Mouse (Mus musculus) neutrophil, adult 5-6 weeks (primary cell): ENCODE data around the gene Irf1. TPM values are rescaled to one million over a fixed set of nuclear protein-coding genes. Genes with fewer than 3 reads are reported as not detected.
A peak's percentile ranks its signal among the peaks of the same experiment; 100 is the strongest.

Source experiments
- ATAC-seq: fragments of 151-379, 151-347 bp; 2 replicates; pipeline ENCODE4 v1.8.0; 2017; ENCODE audit warnings: mild to moderate bottlenecking, moderate TSS enrichment; ENCODE audit not compliant: insufficient number of reproducible peaks, poor library complexity, low FRiP score, severe bottlenecking; ENCODE audit errors: extremely low read depth
- total RNA-seq: library from RNA; stranded (forward); fragments of 200-1000 nt; gene quantifications from 2 replicates; pipeline ENCODE4 v1.2.3, GENCODE M21; 2017

The Irf1 gene
- total RNA-seq, 1 experiment from 2014 or later: 358 TPM

GRCm38 (mm10) chr11:53758791-53759351 is 10.9 kb upstream of the Irf1 start:
- ATAC-seq: no peak

GRCm38 (mm10) chr11:53759545-53760406 is 10.0 kb upstream of the Irf1 start:
- no peak for ATAC-seq

- no peak for ATAC-seq
These were observed 8.5 kb upstream of the Irf1 start for GRCm38 (mm10) chr11:53761284-53761683.

- no peak for ATAC-seq
These were observed 8.0 kb upstream of the Irf1 start for GRCm38 (mm10) chr11:53761822-53762221.

GRCm38 (mm10) chr11:53762426-53762825 is 7.4 kb upstream of the Irf1 start:
- no peak for ATAC-seq

- ATAC-seq: no peak; the same call in 1 of the 2 replicates
These were observed 6.9 kb upstream of the Irf1 start for GRCm38 (mm10) chr11:53762827-53763495.

- peak; percentile 76 for ATAC-seq
These were observed 6.2 kb upstream of the Irf1 start for GRCm38 (mm10) chr11:53763496-53764140.

- ATAC-seq: no peak
These were observed 5.2 kb upstream of the Irf1 start for GRCm38 (mm10) chr11:53764581-53764980.

- ATAC-seq: no peak
These were observed 1.2 kb upstream of the Irf1 start for GRCm38 (mm10) chr11:53768422-53769184.

- no peak for ATAC-seq
These were observed 633 bp upstream of the Irf1 start for GRCm38 (mm10) chr11:53769185-53769576.

- ATAC-seq: peak; percentile 13; the same call in 1 of the 2 replicates
These were observed 444 bp downstream of the Irf1 start for GRCm38 (mm10) chr11:53770125-53770791.

- ATAC-seq: no peak
These were observed 1.4 kb downstream of the Irf1 start for GRCm38 (mm10) chr11:53771001-53771744.

GRCm38 (mm10) chr11:53772536-53772935 is 2.7 kb downstream of the Irf1 start:
- ATAC-seq: peak; percentile 4; the same call in 1 of the 2 replicates

GRCm38 (mm10) chr11:53773087-53773486 is 3.3 kb downstream of the Irf1 start, which contains the start of gene Gm17334:
TSS of gene Gm17334 (minus strand) at chr11:53773187.
- ATAC-seq: no peak

- ATAC-seq: no peak
These were observed 4.0 kb downstream of the Irf1 start for GRCm38 (mm10) chr11:53773641-53774360.

GRCm38 (mm10) chr11:53774659-53775255 is 4.9 kb downstream of the Irf1 start:
- ATAC-seq: no peak
